Mouse (Mus musculus) CD4-positive, CD25-positive, alpha-beta regulatory T cell, adult 4 months (primary cell): ENCODE measurements at regions not wholly inside any gene's neighbourhood (a gene's known extent, or its start where the extent isn't known, plus 50 kb on each side); places are given as distances from the start of the nearest gene placed in this dataset.

ENCODE experiments used
- ATAC-seq: one replicate; pipeline ENCODE4 v1.8.0; 2017

DNA sequence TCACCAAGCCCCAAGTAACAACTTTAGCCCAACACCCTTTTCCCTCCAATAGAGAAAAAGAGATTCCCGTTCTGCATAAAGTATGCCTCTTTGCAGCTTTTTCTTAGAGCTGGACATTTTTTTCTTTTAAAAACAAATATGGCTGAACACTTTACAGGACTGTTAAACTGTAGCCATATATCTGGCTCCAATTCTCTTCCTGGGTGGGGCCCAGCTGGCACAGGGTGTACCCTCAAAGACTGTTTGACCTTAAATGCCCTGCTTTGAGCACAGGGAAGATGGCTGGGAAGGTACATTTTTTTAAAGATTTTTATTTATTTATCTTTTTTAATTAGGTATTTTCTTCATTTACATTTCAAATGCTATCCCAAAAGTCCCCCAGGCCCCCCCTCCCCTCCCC, 55.7 kb upstream of the Klf3 start:
- ATAC-seq, result no peak

- ATAC-seq, result no peak
Measured at GRCm38 (mm10) chr5:64749415-64750166, 53.6 kb upstream of the Klf3 start.

- ATAC-seq, result no peak
Measured at GRCm38 (mm10) chr5:64750406-64750805, 52.8 kb upstream of the Klf3 start.

DNA sequence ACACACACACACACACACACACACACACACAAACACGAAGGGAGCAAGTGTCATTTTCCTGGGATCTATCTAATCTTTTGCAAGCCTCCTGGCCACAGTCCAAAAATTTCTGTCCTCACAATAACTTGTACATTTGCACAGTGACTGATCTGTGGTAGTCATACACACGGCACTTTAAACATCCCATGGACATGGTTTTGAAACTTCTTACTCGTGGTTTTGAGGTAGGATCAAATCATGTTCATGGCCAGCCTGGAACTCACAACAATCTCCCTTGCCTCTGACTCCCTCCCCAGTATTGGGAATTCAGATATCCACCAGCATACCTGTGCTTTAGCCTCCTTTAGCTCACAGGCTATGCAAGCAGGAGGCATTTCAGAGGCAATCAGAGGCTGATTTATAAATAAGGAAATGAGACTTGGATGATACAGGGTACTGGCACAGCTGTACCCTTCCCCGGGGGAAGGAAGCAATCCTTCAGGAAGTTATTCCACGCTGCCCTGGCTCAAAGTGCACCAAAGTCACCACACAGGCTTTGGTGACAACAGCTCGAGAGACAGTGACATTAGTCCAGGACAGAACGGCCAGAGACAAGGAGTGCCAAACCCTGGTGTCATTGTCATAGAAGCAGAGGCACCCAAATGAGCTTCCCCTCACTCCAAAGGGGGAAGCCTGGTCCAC, 52.1 kb upstream of the Klf3 start:
- ATAC-seq, result no peak

DNA sequence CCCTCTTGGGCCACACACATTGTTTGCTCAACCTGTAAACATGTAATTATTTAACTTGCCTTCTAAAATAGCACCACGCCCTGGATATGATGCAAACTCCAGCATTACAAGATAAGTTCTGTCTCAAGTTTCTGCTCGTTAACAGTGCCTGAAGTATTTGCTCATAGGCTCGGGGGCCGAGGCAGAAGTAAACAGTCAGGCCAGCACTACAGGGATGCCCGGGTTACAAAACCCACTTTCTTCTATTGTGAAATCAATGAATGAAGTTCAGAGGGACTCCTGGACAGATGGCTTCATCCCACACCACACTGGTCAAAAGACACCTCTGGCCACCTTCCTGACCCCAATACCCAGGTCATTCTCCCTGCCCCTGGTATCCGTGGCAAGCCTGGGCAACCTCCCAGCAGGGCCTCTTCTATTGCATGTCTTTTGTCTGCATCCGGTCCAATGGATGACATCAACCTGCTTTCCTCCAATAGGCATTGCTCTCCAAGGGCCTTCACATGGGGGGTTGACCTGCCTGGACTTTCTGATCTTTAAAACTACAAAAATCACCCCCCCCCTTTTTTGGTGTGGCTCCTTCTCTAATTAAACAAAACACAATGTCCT, 49.9 kb upstream of the Klf3 start:
- ATAC-seq, result no peak
